8 mouse cellular contexts compared by ENCODE assay signal in the genomic region with DNA sequence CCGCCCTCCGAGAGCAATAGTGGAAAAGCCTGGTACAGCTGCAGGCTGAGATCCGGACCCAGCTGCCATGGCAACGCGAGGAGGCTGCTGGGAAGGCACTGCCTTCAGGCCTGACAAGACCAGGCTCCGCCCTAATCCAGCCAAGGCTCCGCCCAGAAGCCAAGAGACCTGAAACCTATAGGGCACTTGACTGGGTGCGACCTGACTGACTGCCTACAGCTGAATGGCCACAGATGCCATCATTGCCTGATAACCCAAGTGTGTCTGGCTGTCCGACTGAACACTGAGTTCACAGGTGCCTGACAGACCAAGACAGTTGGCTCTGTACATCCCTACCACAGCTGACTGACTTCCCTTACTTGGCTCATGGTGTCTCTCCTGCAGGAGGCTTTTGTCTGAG. TPM values are rescaled to one million over a fixed set of nuclear protein-coding genes. Genes with fewer than 3 reads are reported as not detected.
A peak's percentile ranks its signal among the peaks of the same experiment; 100 is the strongest.
DNase-seq lines count a peak whose midpoint lies in the region; ATAC-seq and TF ChIP-seq lines count a peak whose summit lies in the region.

No protein-coding gene starts in this region.

- DNase-seq in heart, postnatal 25 days (ENCODE audit: low spot score): no peak
- peak; percentile 68 for DNase-seq in embryo, embryonic 11.5 days (ENCODE audit: low read depth, low spot score)
- peak; percentile 93 for DNase-seq in hindbrain, postnatal 0 days (ENCODE audit: low spot score)
- peak; percentile 61 to 83 for DNase-seq in left cerebral cortex, postnatal 10 days (ENCODE audit: extremely low spot score in 1 of 2, low spot score in 2 of 2)
- DNase-seq in spleen, postnatal 14 days (ENCODE audit: low spot score in 2 of 2): peak; percentile 28 to 47

- H3K9ac ChIP-seq in heart, embryonic 14.5 days (ENCODE audit: low read length): no peak overlapping the region
- peak overlapping the region; percentile 44; the same call in 1 of the 2 replicates for H3K9ac ChIP-seq in hindbrain, postnatal 0 days (replicated peaks; ENCODE audit: low read length)
- peak overlapping the region; percentile 29; the same call in 1 of the 2 replicates for H3K9ac ChIP-seq in midbrain, embryonic 12.5 days (replicated peaks)

- peaks cover 2 to 4% of the 10 kb centered on the region in 2 experiments; a peak in 3 of 4 replicates for H3K4me1 ChIP-seq in heart, embryonic 14.5 days (ENCODE audit: control insufficient read depth in 2 of 2, insufficient read depth in 2 of 2, low read length in 2 of 2)
- peaks cover 12% of the 10 kb centered on the region; the same call in 1 of the 2 replicates for H3K4me1 ChIP-seq in hindbrain, postnatal 0 days (ENCODE audit: insufficient read depth, low read length)
- peaks cover 8% of the 10 kb centered on the region for H3K4me1 ChIP-seq in midbrain, embryonic 12.5 days

- TF ChIP-seq CTCF in hindbrain, postnatal 0 days (IDR thresholded peaks at IDR 0.05; ENCODE audit: low read depth): no peak

- no peak overlapping the region for H3K4me3 ChIP-seq in heart, embryonic 14.5 days (ENCODE audit: control insufficient read depth in 1 of 2, insufficient read depth in 1 of 2, low read depth in 1 of 2, low read length in 2 of 2)
- no peak overlapping the region for H3K4me3 ChIP-seq in hindbrain, postnatal 0 days (ENCODE audit: low read length)
- H3K4me3 ChIP-seq in midbrain, embryonic 12.5 days: peak overlapping the region; percentile 25

- H3K27ac ChIP-seq in heart, embryonic 14.5 days (replicated peaks in 1 of 2; ENCODE audit: control insufficient read depth in 1 of 2, insufficient read depth in 1 of 2, low read depth in 2 of 2, low read length in 2 of 2): no peak overlapping the region
- H3K27ac ChIP-seq in hindbrain, postnatal 0 days: peak overlapping the region; percentile 80
- peak overlapping the region; percentile 63 for H3K27ac ChIP-seq in midbrain, embryonic 12.5 days (replicated peaks)

- no peaks in the 10 kb centered on the region for H3K27me3 ChIP-seq in heart, embryonic 14.5 days (ENCODE audit: control insufficient read depth, insufficient read depth, low read length)
- H3K27me3 ChIP-seq in hindbrain, postnatal 0 days (ENCODE audit: insufficient read depth, low read length): no peaks in the 10 kb centered on the region
- no peaks in the 10 kb centered on the region for H3K27me3 ChIP-seq in midbrain, embryonic 12.5 days

- H3K36me3 ChIP-seq in heart, embryonic 14.5 days (ENCODE audit: control insufficient read depth, insufficient read depth, low read length): no peaks in the 10 kb centered on the region
- no peaks in the 10 kb centered on the region for H3K36me3 ChIP-seq in hindbrain, postnatal 0 days (ENCODE audit: insufficient read depth, low read length)
- no peaks in the 10 kb centered on the region for H3K36me3 ChIP-seq in midbrain, embryonic 12.5 days

- 0 out of 2 replicates have a peak overlapping the region, but pooled peaks have one; percentile 18 for H3K4me2 ChIP-seq in heart, embryonic 14.5 days (ENCODE audit: low read length)
- peak overlapping the region; percentile 41 for H3K4me2 ChIP-seq in hindbrain, postnatal 0 days (ENCODE audit: low read depth, low read length)
- H3K4me2 ChIP-seq in midbrain, embryonic 12.5 days (replicated peaks): peak overlapping the region; percentile 49

- 7% methylated on average over 9 of the region's 9 CpGs for WGBS in heart, embryonic 14.5 days
- WGBS in hindbrain, postnatal 0 days: 2% methylated on average over 9 of the region's 9 CpGs
- 1% methylated on average over 9 of the region's 9 CpGs for WGBS in midbrain, embryonic 12.5 days

- ATAC-seq in heart, embryonic 14.5 days (ENCODE audit: insufficient number of reproducible peaks, insufficient read depth, low FRiP score, low read depth): no peak
- peak; percentile 96 for ATAC-seq in hindbrain, postnatal 0 days
- peak; percentile 94 for ATAC-seq in midbrain, embryonic 12.5 days (ENCODE audit: low FRiP score, low read depth)
- ATAC-seq in activated CD4-positive, CD25-positive, alpha-beta regulatory T cell, adult 4 months: no peak

- no peaks in the 10 kb centered on the region for H3K9me3 ChIP-seq in heart, embryonic 14.5 days (ENCODE audit: control insufficient read depth, low read length)
- no peaks in the 10 kb centered on the region for H3K9me3 ChIP-seq in hindbrain, postnatal 0 days (ENCODE audit: low read length)
- H3K9me3 ChIP-seq in midbrain, embryonic 12.5 days: no peaks in the 10 kb centered on the region

- intact Hi-C loops in heart, postnatal 25 days (cut with DNase I): no loop called here
- intact Hi-C loops in left cerebral cortex, postnatal 10 days (cut with DNase I): loop anchor here (5.0 kb wide), 1 partner anchor 111 kb away; no protein-coding TSS in a partner anchor

RNA-seq across cellular contexts. Expression of a gene that starts 19.4 kb away (rescaled TPM):
- polyA plus RNA-seq in heart, embryonic 14.5 days (2014; fragmentation: Nextera tagmentation; extraction: Ambion mirVana): 1.4 and 1.6 TPM in 2 replicates
- total RNA-seq in heart, postnatal 25 days (2021): 1 to 10 TPM; 7.0 to 7.3 TPM
- 228 and 259 TPM in 2 replicates for total RNA-seq in hindbrain, postnatal 0 days (2014; rRNA removed)
- 10.7 and 11.2 TPM in 2 replicates for polyA plus RNA-seq in hindbrain, postnatal 0 days (2015; fragmentation: Nextera tagmentation; extraction: Ambion mirVana)
- total RNA-seq in left cerebral cortex, postnatal 10 days (2021): 100 to 1,000 TPM; 269 to 284 TPM
- 6.2 TPM in 2 replicates for polyA plus RNA-seq in midbrain, embryonic 12.5 days (2016; fragmentation: Nextera tagmentation; extraction: Ambion mirVana)
- polyA plus RNA-seq in activated CD4-positive, CD25-positive, alpha-beta regulatory T cell, adult 4 months (2017; shearing (Covaris generic)): under 1 TPM; 0.19 to 0.24 TPM

Comparison
In these comparisons a context has a peak if more than half of its experiments do, and no peak if none do; other contexts are left out.
1. ATAC-seq: peak in hindbrain, postnatal 0 days (single experiment) and midbrain, embryonic 12.5 days (single experiment); none in heart, embryonic 14.5 days (single experiment) and activated CD4-positive, CD25-positive, alpha-beta regulatory T cell, adult 4 months (single experiment).
2. H3K27ac ChIP-seq: peak in hindbrain, postnatal 0 days (single experiment) and midbrain, embryonic 12.5 days (single experiment); none in heart, embryonic 14.5 days (0 of 2).
3. Peak in every context shown above with its lines, with median percentiles within 50 percentile points of each other: H3K4me2 ChIP-seq.